Mouse (Mus musculus): Measurements from ENCODE around the gene Abhd6.

The Abhd6 gene

GRCm38 (mm10) chr14:8059938-8060337, 57.2 kb downstream of the Abhd6 start:
- no peak for DNase-seq (ENCODE audit: low spot score in 2 of 2)

- DNase-seq (ENCODE audit: low spot score in 2 of 2): peak in 1 of 2 experiments; percentile 42
Measured at GRCm38 (mm10) chr14:8062076-8062475, 59.4 kb downstream of the Abhd6 start.

- peak in 1 of 2 experiments; percentile 47 for DNase-seq (ENCODE audit: low spot score in 2 of 2)
Measured at GRCm38 (mm10) chr14:8062537-8063301, 60.0 kb downstream of the Abhd6 start.

- DNase-seq (ENCODE audit: low spot score in 2 of 2): no peak
Measured at GRCm38 (mm10) chr14:8063835-8064785, 61.4 kb downstream of the Abhd6 start.

- DNase-seq (ENCODE audit: low spot score in 2 of 2): peak; percentile 92 to 98
Measured at GRCm38 (mm10) chr14:8080165-8080679, 77.5 kb downstream of the Abhd6 start, which contains the start of gene Rpp14. Gene Rpp14 (plus strand): TSS chr14:8080367.

GRCm38 (mm10) chr14:8080718-8081117, 78.0 kb downstream of the Abhd6 start:
- peak; percentile 23 to 67 for DNase-seq (ENCODE audit: low spot score in 2 of 2)

- peak in 1 of 2 experiments; percentile 37 for DNase-seq (ENCODE audit: low spot score in 2 of 2)
Measured at GRCm38 (mm10) chr14:8082949-8083348, 80.2 kb downstream of the Abhd6 start.

- no peak for DNase-seq (ENCODE audit: low spot score in 2 of 2)
Measured at GRCm38 (mm10) chr14:8089016-8089415, 86.3 kb downstream of the Abhd6 start.

GRCm38 (mm10) chr14:8092573-8092972, 89.9 kb downstream of the Abhd6 start:
- no peak for DNase-seq (ENCODE audit: low spot score in 2 of 2)

- DNase-seq (ENCODE audit: low spot score in 2 of 2): no peak
Measured at GRCm38 (mm10) chr14:8093427-8093826, 90.7 kb downstream of the Abhd6 start.

- no peak for DNase-seq (ENCODE audit: low spot score in 2 of 2)
Measured at GRCm38 (mm10) chr14:8094931-8095561, 92.3 kb downstream of the Abhd6 start.

GRCm38 (mm10) chr14:8095562-8095950, 92.9 kb downstream of the Abhd6 start:
- DNase-seq (ENCODE audit: low spot score in 2 of 2): no peak

GRCm38 (mm10) chr14:8097978-8098686, 95.4 kb downstream of the Abhd6 start, which contains the start of gene Pxk:
Gene Pxk (plus strand): TSS chr14:8098211.
- DNase-seq (ENCODE audit: low spot score in 2 of 2): peak; percentile 90 to 96

- no peak for DNase-seq (ENCODE audit: low spot score in 2 of 2)
Measured at GRCm38 (mm10) chr14:8098687-8098995, 95.9 kb downstream of the Abhd6 start.

- DNase-seq (ENCODE audit: low spot score in 2 of 2): no peak
Measured at GRCm38 (mm10) chr14:8099561-8100021, 96.9 kb downstream of the Abhd6 start.

GRCm38 (mm10) chr14:8101886-8102285, 99.2 kb downstream of the Abhd6 start:
- DNase-seq (ENCODE audit: low spot score in 2 of 2): no peak

- no peak for DNase-seq (ENCODE audit: low spot score in 2 of 2)
Measured at GRCm38 (mm10) chr14:8102676-8103075, 100.0 kb downstream of the Abhd6 start.
